Mouse (Mus musculus) intestine, postnatal 0 days (tissue): ENCODE data around the gene Enoph1. TPM values are rescaled to one million over a fixed set of nuclear protein-coding genes. Genes with fewer than 3 reads are reported as not detected.

Source experiments
- ATAC-seq: fragments of 200-750 bp; cut with Nextera tagmentation; 2 replicates; pipeline ENCODE4 v1.8.0; 2017; ENCODE audit warnings: mild to moderate bottlenecking, moderate TSS enrichment, moderate library complexity
- H3K27ac ChIP-seq: fragments of 300-500 bp; sonication (generic); 2 replicates; pipeline ENCODE4 v1.5.1; 2014; ENCODE audit warnings: mild to moderate bottlenecking, low read depth, low read length, moderate library complexity
- H3K27me3 ChIP-seq: fragments of 300-500 bp; sonication (generic); replicated peaks from 2 replicates; pipeline ENCODE4 v1.6.1; 2014; ENCODE audit warnings: low read length, mixed read lengths; ENCODE audit not compliant: control insufficient read depth, insufficient read depth
- H3K36me3 ChIP-seq: fragments of 300-500 bp; sonication (generic); 2 replicates; pipeline ENCODE4 v1.6.1; 2014; ENCODE audit warnings: mild to moderate bottlenecking, moderate library complexity; ENCODE audit not compliant: control insufficient read depth, insufficient read depth
- H3K4me1 ChIP-seq: fragments of 300-500 bp; sonication (generic); replicated peaks from 2 replicates; pipeline ENCODE4 v1.6.1; 2014; ENCODE audit warnings: antibody characterized with exemption, low read length, mixed read lengths; ENCODE audit not compliant: control insufficient read depth, insufficient read depth
- H3K4me2 ChIP-seq: fragments of 300-500 bp; sonication (generic); replicated peaks from 2 replicates; pipeline ENCODE4 v1.6.1; 2014; ENCODE audit warnings: low read depth, mild to moderate bottlenecking, moderate library complexity
- H3K4me3 ChIP-seq: fragments of 300-500 bp; sonication (generic); 2 replicates; pipeline ENCODE4 v1.5.1; 2014; ENCODE audit warnings: low read depth, low read length
- H3K9ac ChIP-seq: fragments of 300-500 bp; sonication (generic); 2 replicates; pipeline ENCODE4 v1.6.1; 2014; ENCODE audit warnings: mild to moderate bottlenecking, low read depth, low read length
- H3K9me3 ChIP-seq: fragments of 300-500 bp; sonication (generic); 2 replicates; pipeline ENCODE4 v1.6.1; 2016; ENCODE audit warnings: mixed run types; ENCODE audit not compliant: control insufficient read depth
- CTCF ChIP-seq: sonication (generic); IDR thresholded peaks from 2 replicates; pipeline ENCODE4 v1.5.1; 2016; ENCODE audit warnings: low read depth, mild to moderate bottlenecking, control low read depth, antibody characterized with exemption, moderate library complexity
- WGBS: fragments of 180-500 bp; shearing (Covaris S2); extraction: QIAGEN DNeasy Blood & Tissue Kit; methylation state at CpG from one replicate; pipeline ENCODE4 v1.1.7; 2014; 5-methylcytosine and 5-hydroxymethylcytosine counted together
- polyA plus RNA-seq: library from polyadenylated mRNA; unstranded; fragments of >200 nt; fragmentation: Nextera tagmentation; extraction: Ambion mirVana; gene quantifications from 2 replicates; pipeline ENCODE4 v1.2.1, GENCODE M21; 2015

Gene Enoph1
- polyA plus RNA-seq, 1 experiment from 2014 or later, result 26.6 TPM

DNA sequence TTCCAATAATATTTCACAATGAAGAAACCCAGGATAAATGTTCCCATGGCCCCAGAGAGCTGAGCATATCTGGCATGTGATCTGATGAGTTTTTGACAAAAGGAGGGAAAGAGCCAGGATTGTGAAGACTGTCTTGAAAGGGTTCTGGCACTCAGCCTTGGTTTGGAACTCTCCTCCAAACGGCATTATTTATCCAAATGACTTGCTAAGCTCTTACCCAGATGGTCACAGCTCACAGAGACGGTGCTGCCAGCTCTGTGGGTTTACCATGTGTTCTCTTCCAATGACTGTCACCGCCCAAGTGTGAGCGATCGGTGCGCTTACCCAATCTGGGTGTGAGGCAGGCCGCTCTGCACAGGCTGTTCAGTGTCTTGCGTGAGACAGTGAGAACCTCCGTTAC is 69.1 kb downstream of the Enoph1 start:
- Histone ChIP-seq H3K27me3 (no peaks in the 10 kb centered on the region), H3K36me3 (no peaks in the 10 kb centered on the region), H3K4me3 (no peak overlapping the region), H3K9ac (no peak overlapping the region), H3K27ac (no peak overlapping the region), H3K4me2 (no peak overlapping the region), H3K4me1 (no peaks in the 10 kb centered on the region), H3K9me3 (no peaks in the 10 kb centered on the region)
- WGBS, result 78% methylated on average over 9 of the region's 9 CpGs
- TF ChIP-seq CTCF, result no peak
- ATAC-seq, result no peak

DNA sequence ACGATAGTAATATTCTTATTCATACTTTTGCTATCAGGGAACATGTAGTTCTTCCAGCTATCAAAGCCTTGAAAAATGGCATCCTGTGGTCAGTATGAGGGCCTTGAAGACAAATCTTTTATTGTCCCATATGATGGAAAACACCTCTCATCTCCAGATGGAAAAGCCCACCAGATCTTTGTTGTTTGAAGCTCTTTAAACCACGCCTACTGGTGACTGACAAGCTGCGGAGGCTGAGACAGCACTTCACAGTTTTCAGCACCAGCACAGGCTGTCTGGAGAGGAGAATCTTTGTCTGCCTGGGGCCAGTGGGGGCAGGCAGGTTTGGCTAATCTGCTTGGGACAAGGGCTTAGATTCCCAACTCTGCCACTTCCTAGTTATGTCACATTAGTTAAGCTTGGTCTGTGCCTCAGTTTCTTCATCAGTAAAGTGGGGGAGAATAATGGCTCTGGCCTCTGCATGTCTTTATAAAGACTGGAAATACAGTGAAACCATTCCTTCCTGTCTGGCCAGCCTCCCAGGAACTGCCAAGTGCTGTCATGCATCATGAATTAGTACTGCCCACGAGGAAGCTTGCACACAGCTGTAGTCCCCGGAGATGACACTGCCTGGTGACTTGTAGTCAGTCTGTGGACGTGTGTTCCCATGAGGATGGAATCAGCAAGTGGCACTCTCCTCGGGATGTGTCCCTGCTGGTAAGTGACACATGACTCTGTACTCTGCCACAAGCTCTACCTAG is 69.9 kb downstream of the Enoph1 start:
- Histone ChIP-seq H3K4me3 (no peak overlapping the region), H3K4me1 (no peaks in the 10 kb centered on the region), H3K9me3 (no peaks in the 10 kb centered on the region), H3K27me3 (no peaks in the 10 kb centered on the region), H3K36me3 (no peaks in the 10 kb centered on the region), H3K27ac (no peak overlapping the region), H3K4me2 (no peak overlapping the region), H3K9ac (no peak overlapping the region)
- WGBS, result 63% methylated on average over 7 of the region's 7 CpGs
- no peak for ATAC-seq
- TF ChIP-seq CTCF, result no peak

- Histone ChIP-seq H3K9ac (no peak overlapping the region), H3K27me3 (no peaks in the 10 kb centered on the region), H3K4me1 (no peaks in the 10 kb centered on the region), H3K4me2 (no peak overlapping the region), H3K36me3 (no peaks in the 10 kb centered on the region), H3K27ac (no peak overlapping the region), H3K9me3 (no peaks in the 10 kb centered on the region), H3K4me3 (no peak overlapping the region)
- 63% methylated on average over 3 of the region's 3 CpGs for WGBS
- no peak for ATAC-seq
- TF ChIP-seq CTCF, result no peak
These were observed 70.8 kb downstream of the Enoph1 start for GRCm38 (mm10) chr5:100110581-100110980.

DNA sequence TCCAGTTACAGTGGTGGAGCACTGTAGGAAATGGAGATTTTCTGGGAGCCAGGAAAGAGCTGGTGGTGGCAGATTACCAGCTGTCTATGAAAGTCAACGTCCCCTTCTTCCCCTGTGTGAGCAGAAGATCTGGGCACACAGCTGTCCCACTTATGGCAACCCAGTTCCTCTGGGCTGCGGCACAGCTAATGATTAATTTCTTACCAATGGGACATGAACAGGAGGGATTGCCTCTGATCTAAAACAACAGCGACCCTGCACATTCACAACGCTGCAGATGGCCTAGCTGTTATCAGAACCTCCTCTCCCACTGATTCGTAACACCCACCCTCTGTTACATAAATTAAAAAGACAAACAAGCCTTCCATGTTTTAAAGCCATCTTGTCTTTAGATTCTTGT is 73.6 kb downstream of the Enoph1 start:
- Histone ChIP-seq H3K27ac (no peak overlapping the region), H3K9me3 (no peaks in the 10 kb centered on the region), H3K27me3 (no peaks in the 10 kb centered on the region), H3K9ac (no peak overlapping the region), H3K4me1 (no peaks in the 10 kb centered on the region), H3K4me3 (no peak overlapping the region), H3K36me3 (no peaks in the 10 kb centered on the region), H3K4me2 (no peak overlapping the region)
- no peak for TF ChIP-seq CTCF
- ATAC-seq, result no peak
- 32% methylated on average over 5 of the region's 5 CpGs for WGBS

Other genes starting within 250 kb of the Enoph1 start
- gene Vamp9, start 133.7 kb upstream of the Enoph1 start, polyA plus RNA-seq, result 0.31 TPM in 1 of 2 replicates, not detected in the other
- gene Hnrnpd, start 61.0 kb upstream of the Enoph1 start, polyA plus RNA-seq, result 66.5 and 67.1 TPM in 2 replicates
- gene 4930524J08Rik, start 60.9 kb upstream of the Enoph1 start, polyA plus RNA-seq, result 1.5 and 2.4 TPM in 2 replicates
- gene Hnrnpdl, start 321 bp upstream of the Enoph1 start, polyA plus RNA-seq, result 61.6 and 63.2 TPM in 2 replicates
- gene Tmem150c, start 119.8 kb downstream of the Enoph1 start, polyA plus RNA-seq, result 0.93 and 1.1 TPM in 2 replicates